Mouse (Mus musculus): Measurements from ENCODE around the gene Gxylt2. TPM values are rescaled to one million over a fixed set of nuclear protein-coding genes. Genes with fewer than 3 reads are reported as not detected.

The Gxylt2 gene
- polyA plus RNA-seq, 1 experiment from 2014 or later = 1.1 TPM

DNA sequence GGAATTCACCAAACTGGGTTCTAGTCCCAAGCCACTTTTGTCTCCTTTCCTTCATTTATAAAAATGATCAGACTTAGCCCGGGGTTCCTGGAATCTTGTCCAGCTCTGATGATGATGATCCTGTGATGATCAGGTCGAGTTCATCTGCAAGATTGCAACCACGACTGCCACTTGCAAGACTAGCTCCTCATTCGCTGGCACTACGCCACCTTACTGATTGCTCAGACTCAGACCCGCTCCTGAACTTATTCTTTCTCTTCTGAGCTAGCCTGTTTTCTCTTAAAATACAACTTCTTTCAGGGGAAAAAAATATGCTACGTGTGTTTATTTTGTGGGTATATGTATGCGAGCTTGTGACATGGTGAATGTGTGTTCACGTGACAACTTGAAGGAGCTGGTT lies 4.5 kb downstream of the Gxylt2 start:
- no peak for ATAC-seq
- H3K4me3 ChIP-seq (ENCODE audit: low read length) = no peak overlapping the region
- H3K27ac ChIP-seq (ENCODE audit: low read depth, low read length) = no peak overlapping the region
- H3K27me3 ChIP-seq (replicated peaks; ENCODE audit: control insufficient read depth, insufficient read depth, low read length) = no peaks in the 10 kb centered on the region; the same call in 1 of the 2 replicates
- WGBS = 69% methylated on average over 9 of the region's 9 CpGs
- no peak overlapping the region for H3K9ac ChIP-seq (ENCODE audit: low read depth, low read length)
- H3K9me3 ChIP-seq (ENCODE audit: control insufficient read depth, low read length) = no peaks in the 10 kb centered on the region
- H3K36me3 ChIP-seq (ENCODE audit: control insufficient read depth, insufficient read depth, low read length) = no peaks in the 10 kb centered on the region
- peaks cover 11% of the 10 kb centered on the region for H3K4me1 ChIP-seq (ENCODE audit: control insufficient read depth, insufficient read depth, low read depth, low read length)
- no peak overlapping the region for H3K4me2 ChIP-seq (ENCODE audit: low read length)

GRCm38 (mm10) chr6:100709483-100709882 lies 4.9 kb downstream of the Gxylt2 start:
- no peak overlapping the region for H3K27ac ChIP-seq (ENCODE audit: low read depth, low read length)
- H3K9me3 ChIP-seq (ENCODE audit: control insufficient read depth, low read length) = no peaks in the 10 kb centered on the region
- H3K4me1 ChIP-seq (ENCODE audit: control insufficient read depth, insufficient read depth, low read depth, low read length) = peaks cover 7% of the 10 kb centered on the region
- H3K9ac ChIP-seq (ENCODE audit: low read depth, low read length) = no peak overlapping the region
- H3K36me3 ChIP-seq (ENCODE audit: control insufficient read depth, insufficient read depth, low read length) = no peaks in the 10 kb centered on the region
- H3K27me3 ChIP-seq (replicated peaks; ENCODE audit: control insufficient read depth, insufficient read depth, low read length) = no peaks in the 10 kb centered on the region; the same call in 1 of the 2 replicates
- H3K4me3 ChIP-seq (ENCODE audit: low read length) = no peak overlapping the region
- WGBS = 11% methylated on average over 7 of the region's 7 CpGs
- no peak overlapping the region for H3K4me2 ChIP-seq (ENCODE audit: low read length)
- peak; percentile 63; the same call in 1 of the 2 replicates for ATAC-seq

DNA sequence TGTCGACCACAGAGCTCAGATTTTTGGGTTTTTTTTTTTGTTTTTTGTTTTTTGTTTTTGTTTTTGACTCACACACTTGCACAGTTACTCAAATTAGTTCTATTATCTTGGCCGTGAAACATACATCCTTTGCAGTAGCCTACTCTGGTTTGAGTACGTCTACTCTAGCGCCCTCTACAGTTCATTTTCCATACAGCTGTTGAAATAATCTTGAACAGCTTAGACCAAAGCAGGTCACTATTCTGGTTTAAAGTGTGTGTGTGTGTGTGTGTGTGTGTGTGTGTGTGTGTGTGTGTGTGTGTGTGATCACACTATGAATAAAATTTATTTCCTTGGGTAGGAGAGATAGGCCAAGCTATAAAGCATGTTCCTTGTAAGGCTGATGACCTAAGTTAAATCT lies 5.6 kb downstream of the Gxylt2 start:
- H3K36me3 ChIP-seq (ENCODE audit: control insufficient read depth, insufficient read depth, low read length) = no peaks in the 10 kb centered on the region
- 35% methylated on average over 4 of the region's 4 CpGs for WGBS
- H3K4me2 ChIP-seq (ENCODE audit: low read length) = no peak overlapping the region

DNA sequence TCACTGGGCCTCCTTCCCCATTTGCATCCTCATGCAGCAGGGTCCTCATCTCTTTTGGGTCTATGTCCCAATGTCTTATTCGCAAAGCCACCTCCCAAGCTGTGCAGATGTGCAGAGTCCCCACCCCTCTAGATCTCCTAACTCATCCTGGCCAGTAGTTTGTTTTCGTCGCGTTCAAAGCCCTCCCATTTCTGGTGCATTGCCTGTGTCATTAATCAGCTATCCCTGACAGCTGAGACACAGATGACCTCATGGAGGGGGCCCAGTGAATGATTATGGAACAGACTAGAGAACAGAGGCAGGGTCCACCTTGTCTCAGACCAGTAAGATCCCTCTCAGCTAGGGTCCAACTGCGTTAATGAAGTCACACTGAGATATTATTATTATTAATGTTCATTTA lies 6.3 kb downstream of the Gxylt2 start:
- no peaks in the 10 kb centered on the region for H3K36me3 ChIP-seq (ENCODE audit: control insufficient read depth, insufficient read depth, low read length)
- WGBS = 72% methylated on average over 5 of the region's 5 CpGs
- ATAC-seq = no peak
- H3K4me3 ChIP-seq (ENCODE audit: low read length) = no peak overlapping the region
- H3K4me1 ChIP-seq (ENCODE audit: control insufficient read depth, insufficient read depth, low read depth, low read length) = no peaks in the 10 kb centered on the region; the same call in none of the 2 replicates
- H3K9ac ChIP-seq (ENCODE audit: low read depth, low read length) = no peak overlapping the region
- no peaks in the 10 kb centered on the region; the same call in 1 of the 2 replicates for H3K27me3 ChIP-seq (replicated peaks; ENCODE audit: control insufficient read depth, insufficient read depth, low read length)
- H3K4me2 ChIP-seq (ENCODE audit: low read length) = no peak overlapping the region
- no peak overlapping the region for H3K27ac ChIP-seq (ENCODE audit: low read depth, low read length)
- no peaks in the 10 kb centered on the region for H3K9me3 ChIP-seq (ENCODE audit: control insufficient read depth, low read length)

More for the DNA sequence above, 5.6 kb downstream of the Gxylt2 start:
- ATAC-seq = no peak
- no peaks in the 10 kb centered on the region for H3K9me3 ChIP-seq (ENCODE audit: control insufficient read depth, low read length)
- H3K27ac ChIP-seq (ENCODE audit: low read depth, low read length) = no peak overlapping the region
- no peak overlapping the region for H3K4me3 ChIP-seq (ENCODE audit: low read length)
- peaks cover 4% of the 10 kb centered on the region for H3K4me1 ChIP-seq (ENCODE audit: control insufficient read depth, insufficient read depth, low read depth, low read length)
- H3K9ac ChIP-seq (ENCODE audit: low read depth, low read length) = no peak overlapping the region
- H3K27me3 ChIP-seq (replicated peaks; ENCODE audit: control insufficient read depth, insufficient read depth, low read length) = no peaks in the 10 kb centered on the region; the same call in 1 of the 2 replicates

- H3K4me2 ChIP-seq (ENCODE audit: low read length) = no peak overlapping the region
- H3K9ac ChIP-seq (ENCODE audit: low read depth, low read length) = no peak overlapping the region
- H3K27ac ChIP-seq (ENCODE audit: low read depth, low read length) = no peak overlapping the region
- H3K9me3 ChIP-seq (ENCODE audit: control insufficient read depth, low read length) = no peaks in the 10 kb centered on the region
- H3K4me1 ChIP-seq (ENCODE audit: control insufficient read depth, insufficient read depth, low read depth, low read length) = no peaks in the 10 kb centered on the region
- no peak for ATAC-seq
- H3K27me3 ChIP-seq (replicated peaks; ENCODE audit: control insufficient read depth, insufficient read depth, low read length) = no peaks in the 10 kb centered on the region; the same call in 1 of the 2 replicates
- no peaks in the 10 kb centered on the region for H3K36me3 ChIP-seq (ENCODE audit: control insufficient read depth, insufficient read depth, low read length)
- 87% methylated on average over 8 of the region's 8 CpGs for WGBS
- no peak overlapping the region for H3K4me3 ChIP-seq (ENCODE audit: low read length)
Measured at GRCm38 (mm10) chr6:100715296-100715828, 10.8 kb downstream of the Gxylt2 start.

GRCm38 (mm10) chr6:100716152-100716551 lies 11.6 kb downstream of the Gxylt2 start:
- no peaks in the 10 kb centered on the region for H3K36me3 ChIP-seq (ENCODE audit: control insufficient read depth, insufficient read depth, low read length)
- H3K27me3 ChIP-seq (replicated peaks; ENCODE audit: control insufficient read depth, insufficient read depth, low read length) = no peaks in the 10 kb centered on the region; the same call in 1 of the 2 replicates
- 81% methylated on average over 7 of the region's 7 CpGs for WGBS
- no peak overlapping the region for H3K4me2 ChIP-seq (ENCODE audit: low read length)
- no peak overlapping the region for H3K27ac ChIP-seq (ENCODE audit: low read depth, low read length)
- no peak overlapping the region for H3K4me3 ChIP-seq (ENCODE audit: low read length)
- H3K4me1 ChIP-seq (ENCODE audit: control insufficient read depth, insufficient read depth, low read depth, low read length) = no peaks in the 10 kb centered on the region
- H3K9ac ChIP-seq (ENCODE audit: low read depth, low read length) = no peak overlapping the region
- no peak for ATAC-seq
- H3K9me3 ChIP-seq (ENCODE audit: control insufficient read depth, low read length) = no peaks in the 10 kb centered on the region

DNA sequence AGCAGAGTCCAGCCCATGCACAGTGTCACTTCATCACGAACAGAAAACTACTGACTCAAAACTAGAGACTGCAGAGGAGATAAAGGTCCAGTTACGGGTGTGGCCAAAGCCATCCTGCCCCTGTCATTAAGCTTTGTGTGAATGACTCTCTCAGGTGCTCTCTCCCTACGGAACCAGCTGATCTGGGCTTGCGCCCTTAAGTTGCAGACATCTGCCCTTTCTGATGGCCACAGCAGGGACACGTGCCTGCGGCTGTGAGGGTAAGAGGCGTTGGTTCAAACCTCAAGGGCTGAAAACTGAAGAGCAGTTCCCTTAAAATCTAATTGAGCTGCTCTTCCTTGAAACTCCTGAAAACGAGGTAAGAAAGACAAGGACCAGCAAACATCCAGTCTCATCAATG lies 12.3 kb downstream of the Gxylt2 start:
- no peak overlapping the region for H3K4me2 ChIP-seq (ENCODE audit: low read length)
- no peaks in the 10 kb centered on the region for H3K9me3 ChIP-seq (ENCODE audit: control insufficient read depth, low read length)
- ATAC-seq = no peak
- H3K27me3 ChIP-seq (replicated peaks; ENCODE audit: control insufficient read depth, insufficient read depth, low read length) = no peaks in the 10 kb centered on the region; the same call in 1 of the 2 replicates
- no peak overlapping the region for H3K9ac ChIP-seq (ENCODE audit: low read depth, low read length)
- no peaks in the 10 kb centered on the region for H3K36me3 ChIP-seq (ENCODE audit: control insufficient read depth, insufficient read depth, low read length)
- H3K27ac ChIP-seq (ENCODE audit: low read depth, low read length) = no peak overlapping the region
- 82% methylated on average over 8 of the region's 8 CpGs for WGBS
- H3K4me1 ChIP-seq (ENCODE audit: control insufficient read depth, insufficient read depth, low read depth, low read length) = no peaks in the 10 kb centered on the region; the same call in 1 of the 2 replicates
- no peak overlapping the region for H3K4me3 ChIP-seq (ENCODE audit: low read length)

DNA sequence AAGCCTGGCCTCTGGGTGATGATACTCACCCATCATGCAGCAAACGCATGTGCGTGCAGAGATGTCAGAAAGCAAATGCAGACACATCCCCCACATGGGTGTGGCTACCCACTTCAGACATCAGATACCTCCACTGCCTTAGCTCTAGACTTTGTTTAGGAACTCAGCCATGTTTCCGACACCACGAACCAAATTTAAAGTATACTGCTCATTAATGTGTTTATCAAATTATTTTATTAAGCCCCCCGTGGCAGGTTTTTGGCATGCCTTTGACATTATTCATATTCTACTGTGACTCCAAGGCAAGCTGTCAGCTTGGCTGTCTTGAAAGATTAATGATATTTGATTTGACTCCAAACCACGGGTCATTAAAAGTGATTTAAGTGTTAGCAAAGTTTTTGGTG lies 15.6 kb downstream of the Gxylt2 start:
- H3K9ac ChIP-seq (ENCODE audit: low read depth, low read length) = no peak overlapping the region
- 73% methylated on average over 6 of the region's 6 CpGs for WGBS
- H3K9me3 ChIP-seq (ENCODE audit: control insufficient read depth, low read length) = no peaks in the 10 kb centered on the region
- H3K36me3 ChIP-seq (ENCODE audit: control insufficient read depth, insufficient read depth, low read length) = no peaks in the 10 kb centered on the region
- no peak overlapping the region for H3K27ac ChIP-seq (ENCODE audit: low read depth, low read length)
- H3K27me3 ChIP-seq (replicated peaks; ENCODE audit: control insufficient read depth, insufficient read depth, low read length) = no peaks in the 10 kb centered on the region; the same call in 1 of the 2 replicates
- no peak overlapping the region for H3K4me2 ChIP-seq (ENCODE audit: low read length)
- no peak overlapping the region for H3K4me3 ChIP-seq (ENCODE audit: low read length)
- no peaks in the 10 kb centered on the region; the same call in 1 of the 2 replicates for H3K4me1 ChIP-seq (ENCODE audit: control insufficient read depth, insufficient read depth, low read depth, low read length)
- no peak for ATAC-seq

DNA sequence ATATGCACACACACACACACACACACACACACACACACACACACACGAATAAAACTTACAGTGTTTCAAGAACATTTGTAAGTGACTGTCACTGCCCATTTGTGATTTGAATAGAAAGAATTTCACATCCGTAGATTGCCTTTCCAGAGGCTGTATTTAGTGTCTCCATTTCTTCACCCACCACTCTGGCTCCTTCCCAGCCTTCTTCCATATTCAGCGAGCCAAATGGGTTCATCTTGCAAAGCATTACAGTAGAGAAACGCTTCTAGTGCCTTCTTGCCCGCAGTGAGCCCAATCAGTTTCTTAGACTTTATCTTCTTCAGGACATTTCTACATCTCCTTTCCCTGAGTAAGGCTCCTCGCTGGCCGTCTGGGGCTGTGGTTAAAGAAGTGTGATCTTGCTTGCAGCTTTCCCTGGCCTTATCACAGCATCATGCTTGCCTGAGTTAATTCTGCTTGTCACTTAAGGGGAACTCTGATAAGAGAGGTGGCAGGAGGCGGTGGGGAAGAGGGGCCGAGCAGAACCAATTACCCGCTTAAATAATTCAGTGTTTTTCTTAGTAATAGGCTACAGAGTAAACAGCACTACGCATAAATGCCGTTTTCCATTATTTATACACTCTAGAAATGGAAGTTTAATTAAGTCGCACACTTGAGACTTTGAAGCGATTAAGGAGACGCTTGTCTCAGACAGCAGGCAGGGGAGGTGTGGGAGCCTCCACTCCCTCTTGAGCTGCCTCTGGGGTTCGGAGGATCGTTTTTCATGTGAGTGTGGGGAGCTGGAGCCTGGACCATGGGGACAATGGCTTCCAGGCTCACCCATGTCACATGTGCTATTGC lies 16.6 kb downstream of the Gxylt2 start:
- H3K36me3 ChIP-seq (ENCODE audit: control insufficient read depth, insufficient read depth, low read length) = no peaks in the 10 kb centered on the region
- no peaks in the 10 kb centered on the region for H3K9me3 ChIP-seq (ENCODE audit: control insufficient read depth, low read length)
- H3K9ac ChIP-seq (ENCODE audit: low read depth, low read length) = no peak overlapping the region
- WGBS = 51% methylated on average over 17 of the region's 17 CpGs
- no peak overlapping the region for H3K27ac ChIP-seq (ENCODE audit: low read depth, low read length)
- H3K27me3 ChIP-seq (replicated peaks; ENCODE audit: control insufficient read depth, insufficient read depth, low read length) = no peaks in the 10 kb centered on the region; the same call in 1 of the 2 replicates
- peak; percentile 50; the same call in 1 of the 2 replicates for ATAC-seq
- H3K4me3 ChIP-seq (ENCODE audit: low read length) = no peak overlapping the region
- H3K4me2 ChIP-seq (ENCODE audit: low read length) = peak overlapping the region; percentile 23; the same call in 1 of the 2 replicates
- H3K4me1 ChIP-seq (ENCODE audit: control insufficient read depth, insufficient read depth, low read depth, low read length) = no peaks in the 10 kb centered on the region; the same call in 1 of the 2 replicates
